Mouse (Mus musculus) heart, embryonic 15.5 days (tissue): ENCODE measurements around the gene Hs6st1. TPM values are rescaled to one million over a fixed set of nuclear protein-coding genes. Genes with fewer than 3 reads are reported as not detected.

Experiments used
- ATAC-seq: fragments of 200-750 bp; cut with Nextera tagmentation; replicated peaks from 2 replicates; pipeline ENCODE4 v1.8.0; 2017; ENCODE audit warnings: low read depth, moderate TSS enrichment; ENCODE audit not compliant: insufficient number of reproducible peaks, insufficient read depth, low FRiP score
- H3K27ac ChIP-seq: fragments of 300-500 bp; sonication (generic); 2 replicates; pipeline ENCODE4 v1.5.1; 2015; ENCODE audit warnings: mild to moderate bottlenecking, inconsistent platforms
- H3K27me3 ChIP-seq: fragments of 300-500 bp; sonication (generic); 2 replicates; pipeline ENCODE4 v1.6.1; 2015; ENCODE audit warnings: inconsistent platforms
- H3K36me3 ChIP-seq: fragments of 300-500 bp; sonication (generic); 2 replicates; pipeline ENCODE4 v1.6.1; 2015; ENCODE audit warnings: mild to moderate bottlenecking, inconsistent platforms
- H3K4me1 ChIP-seq: fragments of 300-500 bp; sonication (generic); replicated peaks from 2 replicates; pipeline ENCODE4 v1.6.1; 2015; ENCODE audit warnings: inconsistent platforms
- H3K4me2 ChIP-seq: fragments of 300-500 bp; sonication (generic); 2 replicates; pipeline ENCODE4 v1.6.1; 2015; ENCODE audit warnings: inconsistent platforms, mild to moderate bottlenecking, moderate library complexity
- H3K4me3 ChIP-seq: fragments of 300-500 bp; sonication (generic); 2 replicates; pipeline ENCODE4 v1.5.1; 2015; ENCODE audit warnings: mild to moderate bottlenecking, inconsistent platforms
- H3K9ac ChIP-seq: fragments of 300-500 bp; sonication (generic); 2 replicates; pipeline ENCODE4 v1.6.1; 2015; ENCODE audit warnings: mild to moderate bottlenecking, inconsistent platforms
- H3K9me3 ChIP-seq: fragments of 300-500 bp; sonication (generic); replicated peaks from 2 replicates; pipeline ENCODE4 v1.6.1; 2016; ENCODE audit warnings: inconsistent platforms
- WGBS: fragments of 180-500 bp; shearing (Covaris S2); methylation state at CpG from one replicate; pipeline ENCODE4 v1.1.7; 2015; ENCODE audit warnings: mixed read lengths; 5-methylcytosine and 5-hydroxymethylcytosine counted together
- polyA plus RNA-seq: library from polyadenylated mRNA; unstranded; fragments of >200 nt; fragmentation: Nextera tagmentation; extraction: Ambion mirVana; gene quantifications from 2 replicates; pipeline ENCODE4 v1.2.1, GENCODE M21; 2015

Hs6st1 gene
- polyA plus RNA-seq, 1 experiment from 2014 or later, result 8.0 TPM

DNA sequence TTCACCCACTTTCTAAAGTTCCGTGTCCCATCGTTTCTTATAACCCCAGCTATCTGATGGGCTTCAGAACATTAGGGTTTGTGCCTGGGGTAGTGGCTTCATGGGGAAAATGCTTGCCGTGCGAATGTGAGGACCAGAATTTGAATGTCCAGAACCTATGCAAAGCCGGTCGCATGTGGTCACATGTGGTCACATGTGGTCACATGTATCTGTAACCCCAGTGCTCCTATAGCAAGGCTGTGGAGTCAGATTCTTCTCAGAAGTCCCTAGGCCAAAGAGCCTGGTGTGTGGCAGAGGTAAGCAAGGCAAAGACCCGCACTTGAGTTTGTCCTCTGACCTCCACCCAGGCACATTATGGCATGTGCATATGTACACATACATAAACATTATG lies 13.2 kb upstream of the Hs6st1 start:
- Histone ChIP-seq H3K4me3 (no peak overlapping the region), H3K27me3 (no peaks in the 10 kb centered on the region), H3K27ac (no peak overlapping the region), H3K36me3 (no peaks in the 10 kb centered on the region), H3K4me1 (peaks cover 6% of the 10 kb centered on the region), H3K9me3 (no peaks in the 10 kb centered on the region), H3K4me2 (no peak overlapping the region), H3K9ac (no peak overlapping the region)
- 85% methylated on average over 7 of the region's 7 CpGs for WGBS
- ATAC-seq, result no peak

- H3K4me1 ChIP-seq, result peaks cover 20% of the 10 kb centered on the region
- no peak overlapping the region for H3K9ac ChIP-seq
- 83% methylated on average over 6 of the region's 6 CpGs for WGBS
- no peak overlapping the region for H3K27ac ChIP-seq
- H3K36me3 ChIP-seq, result no peaks in the 10 kb centered on the region
- H3K9me3 ChIP-seq, result no peaks in the 10 kb centered on the region
- H3K27me3 ChIP-seq, result no peaks in the 10 kb centered on the region
- H3K4me3 ChIP-seq, result no peak overlapping the region
- no peak overlapping the region for H3K4me2 ChIP-seq
- ATAC-seq, result no peak
Measured at GRCm38 (mm10) chr1:36059351-36059750, 8.8 kb upstream of the Hs6st1 start.

GRCm38 (mm10) chr1:36059959-36060953 lies 7.9 kb upstream of the Hs6st1 start:
- no peak overlapping the region for H3K9ac ChIP-seq
- peaks cover 27% of the 10 kb centered on the region for H3K4me1 ChIP-seq
- H3K27ac ChIP-seq, result peak overlapping the region; percentile 31; the same call in 1 of the 2 replicates
- H3K4me3 ChIP-seq, result no peak overlapping the region
- no peak overlapping the region for H3K4me2 ChIP-seq
- H3K36me3 ChIP-seq, result no peaks in the 10 kb centered on the region
- H3K27me3 ChIP-seq, result no peaks in the 10 kb centered on the region
- H3K9me3 ChIP-seq, result no peaks in the 10 kb centered on the region
- ATAC-seq, result no peak
- 33% methylated on average over 13 of the region's 13 CpGs for WGBS

GRCm38 (mm10) chr1:36061211-36061915 lies 6.8 kb upstream of the Hs6st1 start:
- H3K27ac ChIP-seq, result no peak overlapping the region
- H3K4me2 ChIP-seq, result no peak overlapping the region
- ATAC-seq, result no peak
- no peaks in the 10 kb centered on the region for H3K36me3 ChIP-seq
- H3K4me1 ChIP-seq, result peaks cover 34% of the 10 kb centered on the region
- H3K9ac ChIP-seq, result no peak overlapping the region
- no peaks in the 10 kb centered on the region for H3K9me3 ChIP-seq
- 86% methylated on average over 11 of the region's 11 CpGs for WGBS
- H3K4me3 ChIP-seq, result no peak overlapping the region
- H3K27me3 ChIP-seq, result no peaks in the 10 kb centered on the region

- 80% methylated on average over 11 of the region's 11 CpGs for WGBS
- Histone ChIP-seq H3K36me3 (no peaks in the 10 kb centered on the region), H3K4me2 (no peak overlapping the region), H3K9ac (no peak overlapping the region), H3K4me1 (peaks cover 35% of the 10 kb centered on the region), H3K27ac (no peak overlapping the region), H3K4me3 (no peak overlapping the region), H3K9me3 (no peaks in the 10 kb centered on the region), H3K27me3 (no peaks in the 10 kb centered on the region)
- no peak for ATAC-seq
Measured at GRCm38 (mm10) chr1:36062088-36062805, 6.0 kb upstream of the Hs6st1 start.

DNA sequence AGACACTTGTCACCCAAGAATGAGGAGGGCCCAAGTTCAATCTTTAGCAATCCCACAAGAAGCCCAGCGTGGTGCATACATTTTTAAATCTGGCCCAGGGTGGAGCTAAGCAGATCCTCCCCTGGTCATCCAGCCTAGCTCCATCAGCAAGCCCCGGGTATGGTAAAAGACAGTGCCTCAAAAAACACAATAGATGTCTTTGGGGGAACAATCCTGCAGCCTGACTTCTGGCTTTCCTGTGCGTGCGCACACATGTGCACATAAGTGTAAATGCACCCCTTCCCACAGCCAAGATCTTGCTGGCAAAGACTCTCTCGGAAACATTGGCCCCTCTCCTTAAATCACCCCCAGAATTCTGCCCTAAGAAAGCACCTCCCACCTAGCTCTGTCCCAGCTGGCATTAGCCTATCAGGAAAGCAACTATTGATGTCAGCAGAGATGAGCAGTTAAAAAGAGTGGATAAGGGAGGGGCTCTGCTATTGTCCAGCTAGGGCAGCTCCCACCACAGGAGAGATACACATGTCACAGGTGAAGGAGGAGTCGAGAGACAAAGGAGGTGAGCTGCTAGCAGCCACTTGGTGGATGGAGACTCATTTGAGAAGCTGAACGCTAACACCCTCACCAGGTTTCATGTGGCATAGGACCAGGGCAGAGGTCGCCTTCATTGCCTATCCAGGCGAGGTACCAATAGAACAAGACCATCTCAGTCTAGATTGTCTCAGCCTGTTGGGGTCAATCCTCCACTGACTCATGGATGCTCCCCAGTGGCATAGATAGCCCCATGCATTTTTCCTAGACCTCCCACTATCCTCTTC lies 5.2 kb upstream of the Hs6st1 start:
- Histone ChIP-seq H3K4me2 (no peak overlapping the region), H3K4me3 (no peak overlapping the region), H3K9ac (no peak overlapping the region), H3K27me3 (no peaks in the 10 kb centered on the region), H3K9me3 (no peaks in the 10 kb centered on the region), H3K27ac (no peak overlapping the region), H3K4me1 (peaks cover 42% of the 10 kb centered on the region), H3K36me3 (no peaks in the 10 kb centered on the region)
- WGBS, result 81% methylated on average over 9 of the region's 9 CpGs
- no peak for ATAC-seq

DNA sequence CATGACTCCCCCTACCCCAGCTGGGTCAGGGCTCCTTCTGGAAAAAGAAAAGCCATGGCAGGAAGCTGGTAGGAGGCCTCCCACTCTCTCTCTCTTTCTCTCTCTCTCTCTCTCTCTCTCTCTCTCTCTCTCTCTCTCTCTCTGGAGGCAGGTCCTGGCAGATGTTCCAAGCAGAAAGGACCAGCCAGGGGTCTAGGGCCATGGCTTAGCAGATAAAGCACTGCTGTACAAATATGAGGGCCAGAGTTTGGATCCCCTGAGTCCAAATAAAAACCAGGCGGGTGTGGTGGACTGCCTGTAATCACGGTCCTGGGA lies 4.6 kb upstream of the Hs6st1 start:
- Histone ChIP-seq H3K9me3 (no peaks in the 10 kb centered on the region), H3K27me3 (no peaks in the 10 kb centered on the region), H3K4me3 (no peak overlapping the region), H3K36me3 (no peaks in the 10 kb centered on the region), H3K9ac (no peak overlapping the region), H3K4me1 (peaks cover 42% of the 10 kb centered on the region), H3K27ac (no peak overlapping the region), H3K4me2 (no peak overlapping the region)
- ATAC-seq, result no peak
- 82% methylated on average over 2 of the region's 2 CpGs for WGBS

DNA sequence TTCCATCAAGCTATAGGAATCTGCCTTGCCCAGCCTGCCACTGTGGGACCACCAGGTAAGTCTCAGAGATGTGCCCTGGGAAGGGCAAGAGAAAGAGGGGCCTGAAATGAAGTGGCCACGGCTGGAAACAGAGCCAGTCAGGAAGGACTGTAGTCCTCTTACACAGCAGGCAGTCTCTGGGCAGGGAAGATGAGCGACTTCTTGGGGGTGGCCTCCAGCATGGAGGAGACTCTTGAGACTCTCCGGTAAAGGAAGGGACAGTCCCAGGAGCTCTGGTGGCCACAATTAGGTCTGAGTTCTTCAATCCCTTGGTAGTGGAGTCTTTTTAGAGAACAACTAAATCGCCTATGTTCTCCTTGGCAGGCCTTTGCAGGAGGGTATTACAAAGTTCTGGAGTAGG lies 4.0 kb upstream of the Hs6st1 start:
- H3K4me2 ChIP-seq, result peak overlapping the region; percentile 57; the same call in 1 of the 2 replicates
- peaks cover 44% of the 10 kb centered on the region for H3K4me1 ChIP-seq
- H3K36me3 ChIP-seq, result no peaks in the 10 kb centered on the region
- no peak for ATAC-seq
- H3K27me3 ChIP-seq, result no peaks in the 10 kb centered on the region
- no peaks in the 10 kb centered on the region for H3K9me3 ChIP-seq
- no peak overlapping the region for H3K4me3 ChIP-seq
- H3K27ac ChIP-seq, result peak overlapping the region; percentile 26; the same call in 1 of the 2 replicates
- WGBS, result 61% methylated on average over 4 of the region's 4 CpGs
- no peak overlapping the region for H3K9ac ChIP-seq

DNA sequence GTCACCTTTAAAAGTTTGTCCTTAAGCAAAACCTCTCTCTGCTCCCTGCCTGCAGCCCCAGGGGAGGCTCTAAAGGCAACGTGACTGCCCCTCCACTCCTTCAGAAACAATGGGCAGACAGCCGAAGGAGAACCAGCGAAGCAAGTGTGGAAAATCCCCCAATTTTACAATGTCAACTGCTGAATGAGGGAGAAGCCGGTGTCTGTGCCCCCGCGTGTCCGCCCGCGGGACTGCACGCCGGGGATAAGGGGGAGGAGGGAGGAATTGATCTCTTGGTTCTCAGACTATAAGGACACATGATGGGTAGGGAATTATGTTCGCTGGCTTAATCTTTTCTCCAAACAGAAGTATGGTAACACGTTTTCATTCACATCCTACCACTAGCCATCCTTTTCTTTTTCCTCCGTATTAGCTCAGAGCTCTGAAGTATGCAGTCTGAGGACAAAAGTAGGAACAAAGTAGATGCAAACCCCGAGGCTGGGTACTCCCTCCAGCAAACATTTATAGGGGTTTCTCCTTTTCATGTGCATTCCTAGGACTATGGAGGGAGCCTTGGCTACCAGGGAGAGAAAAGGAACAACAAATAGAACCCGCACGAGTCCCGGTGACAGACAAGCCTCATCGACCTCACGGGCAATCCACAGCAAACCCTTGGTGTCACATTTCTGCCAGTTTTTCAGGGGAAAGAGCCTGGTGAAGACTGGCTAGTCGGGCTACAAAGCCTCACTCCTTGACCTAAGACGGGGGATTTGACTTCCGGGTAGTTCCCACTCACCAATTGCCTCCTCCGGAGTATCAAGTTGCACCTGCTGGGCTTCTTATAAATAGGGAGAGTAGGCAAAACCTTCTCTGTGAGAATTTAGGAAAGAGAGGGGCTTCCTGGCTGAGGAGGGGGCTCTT lies 3.1 kb upstream of the Hs6st1 start:
- WGBS, result 2% methylated on average over 24 of the region's 24 CpGs
- ATAC-seq, result no peak; the same call in 1 of the 2 replicates
- Histone ChIP-seq H3K27me3 (no peaks in the 10 kb centered on the region), H3K4me3 (peak overlapping the region; percentile 24), H3K4me1 (peaks cover 46% of the 10 kb centered on the region), H3K9ac (0 out of 2 replicates have a peak overlapping the region, but pooled peaks have one; percentile 18), H3K9me3 (no peaks in the 10 kb centered on the region), H3K4me2 (peak overlapping the region; percentile 57), H3K27ac (peak overlapping the region; percentile 39), H3K36me3 (no peaks in the 10 kb centered on the region)

DNA sequence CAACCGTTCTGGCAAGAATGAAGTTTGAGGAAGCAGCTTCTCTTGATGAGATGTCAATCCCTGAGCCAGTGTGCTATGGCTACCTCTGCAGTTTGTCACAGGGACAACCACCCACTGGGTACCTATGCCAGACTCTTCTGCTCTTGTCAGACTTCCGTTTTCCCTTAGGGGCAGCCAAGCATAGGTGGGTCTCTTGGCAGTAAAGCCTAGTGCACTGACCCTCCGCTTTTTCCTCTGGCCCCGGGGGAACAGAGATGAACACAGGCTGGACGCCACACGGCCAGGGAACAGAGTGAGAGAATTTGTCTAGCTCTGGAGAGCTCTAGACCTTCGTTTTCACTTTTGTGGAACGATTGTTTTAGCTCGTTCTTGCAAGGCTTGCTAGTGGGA lies 2.4 kb upstream of the Hs6st1 start:
- H3K27ac ChIP-seq, result no peak overlapping the region
- 0 out of 2 replicates have a peak overlapping the region, but pooled peaks have one; percentile 23 for H3K4me3 ChIP-seq
- no peak for ATAC-seq
- no peaks in the 10 kb centered on the region for H3K36me3 ChIP-seq
- peak overlapping the region; percentile 57 for H3K4me2 ChIP-seq
- 0 out of 2 replicates have a peak overlapping the region, but pooled peaks have one; percentile 18 for H3K9ac ChIP-seq
- 64% methylated on average over 9 of the region's 9 CpGs for WGBS
- no peaks in the 10 kb centered on the region for H3K9me3 ChIP-seq
- no peaks in the 10 kb centered on the region for H3K27me3 ChIP-seq
- peaks cover 46% of the 10 kb centered on the region for H3K4me1 ChIP-seq
